Mouse (Mus musculus) liver, embryonic 14.5 days (tissue): Measurements from ENCODE around the gene Mid2.

ENCODE experiments used
- CTCF ChIP-seq: IDR thresholded peaks from 2 replicates; pipeline ENCODE4 v1.5.1; 2016; ENCODE audit warnings: antibody characterized with exemption, low read depth, control low read depth
- EP300 ChIP-seq: IDR thresholded peaks from 2 replicates; pipeline ENCODE4 v1.6.1; 2016; ENCODE audit warnings: antibody characterized with exemption, low read depth

GRCm38 (mm10) chrX:140805340-140805739 lies 140.9 kb downstream of the Mid2 start:
- TF ChIP-seq CTCF (no peak), EP300 (no peak)
